Mouse (Mus musculus) layer of hippocampus, postnatal 25 days (tissue): ENCODE results near the gene Try5. TPM values are rescaled to one million over a fixed set of nuclear protein-coding genes. Genes with fewer than 3 reads are reported as not detected.
"Not testable (repeated sequence)": the region's sequence is repeated elsewhere in the genome, so short reads cannot be mapped to it uniquely, and the experiment has no call there.

Experiments
- DNase-seq, 2 experiments: peaks; one replicate each; pipeline ENCODE4 v3.0.0; 2022; ENCODE audit warnings: mixed read lengths in 2 of 2, low spot score in 1 of 2; ENCODE audit errors: extremely low spot score in 1 of 2
- total RNA-seq, 2 experiments: library from RNA; stranded (reverse); gene quantifications; 2 replicates each; pipeline ENCODE4 v1.2.3; 2021

The Try5 gene
- not detected for total RNA-seq

- not testable (repeated sequence) for DNase-seq
These were observed at the start of gene Try5 for GRCm38 (mm10) chr6:41316741-41317140. Gene Try5, minus strand, starts transcription at chr6:41316841.

GRCm38 (mm10) chr6:41353932-41354331 lies 37.3 kb upstream of the Try5 start, which contains the start of gene Try10:
Gene Try10, plus strand, starts transcription at chr6:41354105.
- DNase-seq: no peak

DNA sequence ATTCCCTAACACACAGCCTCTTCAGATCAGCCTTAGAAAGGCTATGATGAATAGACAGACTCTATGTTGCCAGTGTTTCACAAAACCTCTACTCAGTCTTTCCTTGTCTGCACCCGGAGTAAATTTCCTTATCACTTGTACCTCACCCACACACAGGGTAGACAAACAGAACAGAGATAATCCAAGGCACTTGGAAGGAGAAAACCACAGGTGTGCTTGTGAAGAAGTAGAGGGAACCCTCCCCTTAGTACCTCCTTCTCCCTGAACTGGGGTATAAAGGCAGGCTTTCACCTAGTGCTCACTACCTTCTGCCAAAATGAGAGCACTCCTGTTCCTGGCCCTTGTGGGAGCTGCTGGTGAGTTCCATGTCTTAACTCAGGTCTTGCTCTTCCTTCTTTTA lies 14.7 kb downstream of the Try5 start, which contains the start of gene Try4:
Try4 (plus strand) TSS at position 301 of the 400 bp plus-strand sequence.
- no peak for DNase-seq

DNA sequence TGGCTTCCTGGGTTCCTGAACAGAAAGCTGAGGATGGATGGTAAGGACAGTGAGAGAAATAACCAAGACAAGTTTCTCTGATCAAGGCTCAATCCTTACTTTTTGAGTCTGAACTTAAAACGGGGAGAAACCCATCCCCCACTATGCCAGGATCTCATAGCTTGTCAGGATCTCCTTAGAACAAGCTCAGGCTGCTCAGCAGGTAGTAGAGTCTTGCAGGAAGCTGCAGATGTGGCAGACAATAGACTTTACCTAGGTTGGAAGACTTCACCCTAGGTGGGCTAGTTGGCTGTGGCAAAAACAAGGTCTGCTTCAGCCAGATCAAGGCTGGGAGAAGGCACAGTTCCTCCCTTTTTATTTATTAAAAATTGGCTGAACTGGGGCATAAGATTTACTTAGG lies 18.4 kb downstream of the Try5 start:
- no peak for DNase-seq

GRCm38 (mm10) chr6:41266140-41266539 lies 50.5 kb downstream of the Try5 start:
- DNase-seq: no peak

DNA sequence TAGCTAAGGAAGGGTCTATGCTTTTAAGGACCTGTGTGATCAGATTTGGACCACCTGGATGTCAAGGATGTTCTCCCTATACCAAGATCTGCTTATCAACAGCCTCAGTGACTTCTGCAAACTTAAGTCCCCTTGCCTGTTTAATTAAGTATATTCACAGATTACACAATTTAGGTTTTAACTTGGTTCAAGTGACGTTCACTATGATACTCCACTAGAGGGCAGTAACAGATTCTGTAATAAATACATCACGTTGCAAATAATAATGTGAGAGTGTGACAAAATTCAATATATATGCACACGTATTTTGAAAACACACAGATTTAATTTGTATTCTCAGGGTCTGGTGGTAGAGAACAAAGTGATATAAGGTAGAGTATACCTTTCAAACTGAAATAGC lies 53.8 kb downstream of the Try5 start:
- DNase-seq: no peak

Other genes with a start within 250 kb of the Try5 start
- not detected for gene Try4, start 14.6 kb downstream of the Try5 start, total RNA-seq
- gene Try10, start 37.3 kb upstream of the Try5 start, total RNA-seq: not detected
- gene Prss3, start 60.8 kb upstream of the Try5 start, total RNA-seq: not detected
- gene Gm5771, start 75.5 kb upstream of the Try5 start, total RNA-seq: not detected
- gene Gm10334, start 129.3 kb upstream of the Try5 start, total RNA-seq: not detected
- not detected for gene Prss1, start 142.1 kb upstream of the Try5 start, total RNA-seq
- not detected for gene Prss2, start 204.9 kb upstream of the Try5 start, total RNA-seq